Mouse (Mus musculus) heart, postnatal 25 days (tissue): ENCODE data around the gene Tal1. TPM values are rescaled to one million over a fixed set of nuclear protein-coding genes. Genes with fewer than 3 reads are reported as not detected.

ENCODE experiments used
- DNase-seq: peaks from one replicate; pipeline ENCODE4 v3.0.0; 2022; ENCODE audit warnings: low spot score
- intact Hi-C: fragments of 180-260 bp; cut with DNase I; formaldehyde crosslinking; loops from one replicate; pipeline ENCODE4 v1.15.1; 2025
- total RNA-seq, 2 experiments: library from RNA; stranded (reverse); gene quantifications; 2 replicates each; pipeline ENCODE4 v1.2.3; 2021

Gene Tal1
- total RNA-seq, 2 experiments from 2014 or later = 3.7 to 4.0 TPM

DNA sequence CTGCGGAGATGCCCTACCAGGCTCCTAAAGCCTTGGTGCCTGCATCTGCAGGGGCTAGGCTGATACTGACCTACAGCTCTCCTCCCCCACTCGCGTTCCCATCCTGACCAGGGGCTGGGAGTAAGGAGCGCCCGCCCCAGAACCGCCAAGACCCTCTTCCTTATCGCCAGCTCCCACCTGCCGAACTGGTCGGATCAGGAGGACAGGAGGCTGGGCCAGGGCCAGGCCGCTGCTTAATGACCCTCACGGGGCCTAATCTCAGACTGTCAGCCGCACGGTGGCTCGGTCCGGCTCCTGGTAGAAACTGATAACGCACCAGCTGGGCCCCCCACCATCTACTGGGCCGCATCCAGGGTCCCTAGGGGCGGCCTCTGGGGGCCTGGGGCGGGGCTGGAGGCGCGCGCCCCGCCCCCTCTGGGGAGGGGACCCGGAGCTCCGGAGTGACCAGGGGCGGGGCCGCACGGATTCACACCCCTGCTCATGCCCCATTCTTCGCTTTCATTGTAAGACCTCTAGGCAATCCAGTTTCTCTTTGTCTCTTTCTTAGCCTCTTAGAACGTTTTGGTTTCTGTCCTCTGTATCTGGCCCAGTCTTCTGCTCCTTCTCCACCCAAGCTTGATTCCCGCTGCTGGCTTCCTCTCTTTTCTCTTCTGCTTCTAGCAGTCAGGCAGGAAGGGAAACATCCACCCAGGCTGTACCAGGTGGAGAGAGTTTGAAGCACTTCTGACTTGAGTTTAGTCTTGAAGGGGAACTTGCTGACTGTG lies 39.6 kb downstream of the Tal1 start:
- peak; percentile 16 for DNase-seq
- intact Hi-C loops = no loop called here

DNA sequence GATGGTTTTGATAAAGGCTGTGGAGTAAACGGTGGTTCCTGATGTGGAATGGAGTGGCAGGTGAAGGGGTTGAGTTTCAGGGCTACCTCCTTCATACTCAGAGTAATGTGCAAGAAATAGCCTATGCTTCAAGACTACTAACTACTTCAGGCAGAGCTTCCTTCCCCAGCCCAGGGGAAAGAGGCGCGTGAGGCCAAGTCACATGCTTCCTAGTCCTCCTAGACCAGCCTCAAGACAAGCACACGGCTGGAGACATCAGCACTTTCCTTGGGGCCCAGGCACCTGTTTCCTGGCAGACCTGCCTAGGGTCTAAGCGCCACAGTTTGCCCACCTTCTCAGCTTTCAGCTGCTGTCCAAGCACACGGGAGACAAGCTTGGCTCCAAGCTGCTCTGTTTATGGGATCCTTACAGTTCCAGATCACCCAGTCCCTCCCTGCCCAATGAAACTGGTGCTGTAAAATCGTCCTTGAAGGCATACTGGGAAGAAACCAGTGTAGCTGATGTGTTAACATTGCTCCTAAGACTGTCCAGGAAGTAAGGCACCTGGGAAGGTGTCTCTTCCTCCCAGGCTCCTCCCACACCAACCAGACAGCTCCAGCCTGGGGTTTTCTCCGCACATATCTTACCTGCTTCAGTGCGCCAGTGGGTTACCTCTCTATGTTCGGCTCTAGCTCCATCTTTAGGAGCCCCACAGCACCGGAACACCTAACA lies 40.4 kb downstream of the Tal1 start:
- intact Hi-C loops = no loop called here

DNA sequence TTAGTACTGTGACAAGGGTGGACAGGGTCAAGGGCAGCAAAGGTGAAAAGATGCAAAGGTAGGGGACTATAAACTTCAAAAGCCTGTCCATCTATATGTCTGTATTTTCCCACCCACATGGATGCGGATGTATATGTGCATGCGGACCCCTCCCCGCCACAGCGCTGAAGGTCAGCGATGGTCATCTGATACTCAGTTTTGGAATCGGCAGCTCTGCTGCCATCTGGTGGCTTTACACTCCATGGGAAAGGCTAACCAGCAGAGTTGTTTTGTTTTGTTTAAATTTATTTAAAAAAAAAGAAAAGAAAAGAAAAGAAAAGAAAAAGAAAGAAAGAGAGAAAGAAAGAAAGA lies 40.9 kb downstream of the Tal1 start:
- intact Hi-C loops = no loop called here
- no peak for DNase-seq

More for the DNA sequence above, 40.4 kb downstream of the Tal1 start:
- DNase-seq = no peak

DNA sequence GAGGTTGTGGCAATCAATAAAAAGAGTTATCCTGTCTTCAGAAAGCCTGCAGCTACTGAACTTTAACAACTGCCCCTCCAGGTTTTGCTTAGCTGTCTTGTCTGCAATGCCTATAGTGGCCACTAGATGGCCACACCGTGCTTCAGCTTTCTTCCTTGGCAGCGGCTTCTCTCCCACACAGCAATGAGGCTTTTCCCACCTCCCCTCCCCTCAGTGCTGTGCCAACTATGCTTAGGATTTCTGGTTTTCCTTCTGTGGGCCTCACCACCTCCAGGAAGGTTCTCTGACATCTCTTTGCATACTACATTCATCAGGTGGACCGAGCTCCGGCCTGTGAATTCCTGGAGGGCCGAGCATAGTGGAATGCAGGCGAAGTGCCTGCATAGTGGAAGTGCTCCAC lies 45.5 kb downstream of the Tal1 start:
- intact Hi-C loops = no loop called here
- no peak for DNase-seq

DNA sequence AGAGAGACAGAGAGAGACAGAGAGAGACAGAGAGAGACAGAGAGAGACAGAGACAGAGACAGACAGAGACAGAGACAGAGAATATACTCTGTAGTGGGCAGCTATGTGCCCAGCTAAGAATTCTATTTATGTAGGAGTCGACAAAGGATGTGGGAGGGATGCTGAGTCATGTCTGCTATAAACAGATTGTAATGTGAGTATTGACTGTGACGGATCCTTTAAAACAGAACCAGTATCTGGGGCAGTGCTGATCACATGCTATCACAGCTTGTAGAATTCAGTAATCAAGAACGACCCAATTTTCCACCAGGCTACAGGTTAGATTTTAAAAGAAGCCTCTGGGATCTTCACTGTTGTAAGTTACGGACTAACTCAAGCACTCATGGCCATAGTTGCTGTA lies 47.3 kb downstream of the Tal1 start:
- intact Hi-C loops = no loop called here

DNA sequence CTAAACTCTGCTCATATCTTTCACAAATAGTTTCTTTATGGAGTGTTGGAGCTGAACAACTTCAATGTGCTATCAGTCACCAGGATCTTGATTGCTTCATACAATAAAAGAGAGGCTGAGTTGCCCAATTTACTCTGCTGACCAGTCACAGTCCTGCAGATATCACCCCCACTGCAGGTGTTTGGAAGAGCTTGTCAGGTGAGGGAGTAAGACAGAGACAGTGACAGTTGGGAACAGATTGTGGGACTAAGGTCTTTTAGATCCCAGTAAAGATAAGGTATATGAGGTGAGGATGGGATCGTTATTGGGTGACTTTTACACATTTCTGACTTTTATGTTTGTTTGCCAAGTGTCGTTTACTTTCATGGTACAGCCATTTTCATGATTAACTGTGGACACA lies 54.9 kb downstream of the Tal1 start:
- intact Hi-C loops = no loop called here

More for the DNA sequence above, 47.3 kb downstream of the Tal1 start:
- DNase-seq = no peak

DNA sequence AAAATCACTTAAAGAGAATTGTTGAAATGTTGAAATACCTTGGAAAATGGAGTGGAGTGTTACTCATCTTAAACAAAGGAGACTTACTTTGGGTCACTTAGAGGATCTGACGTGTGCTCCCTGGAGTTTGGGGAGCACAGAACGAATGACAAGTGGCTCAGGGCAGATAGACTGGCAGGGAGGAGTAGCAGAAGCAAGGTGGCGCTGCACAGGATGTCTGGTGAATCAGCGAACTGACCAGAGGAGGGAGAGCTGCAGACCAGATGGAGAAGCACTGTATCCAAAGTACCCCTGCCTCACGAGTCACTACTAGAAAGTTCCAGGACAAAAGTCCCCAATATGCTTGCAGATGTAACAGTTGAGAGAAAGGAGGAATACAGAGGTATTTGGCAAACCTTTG lies 57.0 kb downstream of the Tal1 start:
- DNase-seq = no peak
- intact Hi-C loops = no loop called here

More for the DNA sequence above, 54.9 kb downstream of the Tal1 start:
- no peak for DNase-seq

DNA sequence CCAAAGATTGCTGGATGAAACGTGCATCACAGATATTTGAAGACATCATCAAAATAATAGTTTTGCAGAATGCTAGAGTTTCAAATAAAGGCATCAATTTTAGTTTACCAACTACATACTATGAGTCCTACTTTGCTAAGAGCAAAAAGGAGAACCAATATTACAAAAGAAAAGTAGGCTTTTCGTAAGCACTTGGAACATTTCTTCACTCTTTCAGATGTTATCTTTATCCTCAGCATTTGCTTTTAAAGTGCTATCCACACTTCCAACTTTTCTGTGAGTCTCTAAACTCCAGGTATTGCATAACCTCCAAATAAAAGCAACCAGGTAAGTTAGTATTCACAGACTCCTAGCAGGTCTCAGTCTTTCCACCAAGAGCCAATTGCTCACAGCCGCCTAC lies 63.4 kb downstream of the Tal1 start:
- intact Hi-C loops = no loop called here
- DNase-seq = no peak

DNA sequence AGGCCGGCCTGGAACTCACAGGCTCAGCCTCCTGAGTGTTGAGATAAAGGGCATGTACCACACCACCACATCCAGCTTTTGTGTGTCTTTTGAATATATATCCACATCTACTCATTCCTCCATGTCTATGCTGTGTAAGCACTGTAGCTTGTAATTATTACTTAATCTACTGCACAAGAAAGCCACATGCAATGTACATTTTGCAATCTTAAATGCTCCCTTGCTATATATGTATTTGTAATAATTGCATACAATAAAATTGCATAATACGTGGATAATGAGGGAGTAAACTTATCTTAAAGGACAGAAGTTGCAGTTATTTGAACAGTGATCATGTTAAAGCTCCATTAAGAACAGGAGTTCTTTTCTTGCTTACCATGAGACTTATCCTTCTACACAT lies 64.9 kb downstream of the Tal1 start:
- DNase-seq = no peak
- intact Hi-C loops = no loop called here

Other genes starting within 250 kb of the Tal1 start
- not detected for gene Gm12830, start 234.7 kb upstream of the Tal1 start, total RNA-seq
- gene Foxd2, start 147.6 kb upstream of the Tal1 start, total RNA-seq = under 1 TPM; 0.17 to 0.44 TPM
- gene Foxe3, start 130.4 kb upstream of the Tal1 start, total RNA-seq = not detected
- 10 to 100 TPM; 34.2 to 39.8 TPM for gene Cmpk1, start 69.2 kb upstream of the Tal1 start, total RNA-seq
- gene Stil, start 56.3 kb upstream of the Tal1 start, total RNA-seq = under 1 TPM; 0.16 to 0.22 TPM
- gene Pdzk1ip1, start 32.3 kb downstream of the Tal1 start, total RNA-seq = 1 to 10 TPM in 1 of 2 experiments, not detected in 1; 1.0 TPM
- gene Cyp4x1, start 77.9 kb downstream of the Tal1 start, total RNA-seq = not detected
- gene Cyp4a29, start 185.7 kb downstream of the Tal1 start, total RNA-seq = not detected
- gene Cyp4a12a, start 242.6 kb downstream of the Tal1 start, total RNA-seq = not detected